Mouse (Mus musculus) bone marrow macrophage, adult 2 months (primary cell): Measurements from ENCODE around the gene Taz. TPM values are rescaled to one million over a fixed set of nuclear protein-coding genes. Genes with fewer than 3 reads are reported as not detected.

ENCODE experiments used
- H3K27ac ChIP-seq: 2 replicates; pipeline ENCODE4 v1.5.1; 2012; ENCODE audit warnings: low read depth, low read length; ENCODE audit not compliant: insufficient read depth
- H3K4me1 ChIP-seq: 2 replicates; pipeline ENCODE4 v1.6.1; 2012; ENCODE audit warnings: low read length; ENCODE audit not compliant: control insufficient read depth, insufficient read depth
- H3K4me3 ChIP-seq: 2 replicates; pipeline ENCODE4 v1.5.1; 2012; ENCODE audit warnings: mild to moderate bottlenecking, low read length, moderate library complexity; ENCODE audit not compliant: insufficient read depth
- CTCF ChIP-seq: IDR thresholded peaks from 2 replicates; pipeline ENCODE4 v1.5.1; 2012; ENCODE audit warnings: low read depth, mild to moderate bottlenecking, low read length, moderate library complexity
- POLR2A ChIP-seq: IDR thresholded peaks from 2 replicates; pipeline ENCODE4 v1.6.1; 2012; ENCODE audit warnings: mild to moderate bottlenecking, low read depth, low read length, borderline replicate concordance
- polyA plus RNA-seq: library from polyadenylated mRNA; stranded (reverse); fragments of >200 nt; gene quantifications from 2 replicates; pipeline ENCODE4 v1.2.4, GENCODE M21; 2012; ENCODE audit not compliant: missing spikeins, insufficient read depth, insufficient read length

Taz gene
- 74.6 and 79.4 TPM in 2 replicates for polyA plus RNA-seq

GRCm38 (mm10) chrX:74281732-74282394, at the start of gene Taz, which contains the start of gene Dnase1l1:
Taz (plus strand) TSS chrX:74281912.
Dnase1l1 (minus strand) TSS chrX:74282337.
- Histone ChIP-seq H3K27ac (peak within 1 kb of the TSS; percentile 90), H3K4me3 (peak within 1 kb of the TSS; percentile 82), H3K4me1 (peaks cover 16% of the 10 kb centered on the region)
- TF ChIP-seq CTCF (no peak), POLR2A (no peak)

- TF ChIP-seq CTCF (no peak), POLR2A (no peak)
- Histone ChIP-seq H3K4me3 (no peak overlapping the region), H3K27ac (no peak overlapping the region), H3K4me1 (no peaks in the 10 kb centered on the region)
These were observed 48.5 kb upstream of the Taz start for GRCm38 (mm10) chrX:74233196-74233595.

GRCm38 (mm10) chrX:74240332-74240731, 41.4 kb upstream of the Taz start:
- H3K4me3 ChIP-seq, result no peak overlapping the region
- no peak overlapping the region for H3K27ac ChIP-seq
- TF ChIP-seq POLR2A, result no peak
- TF ChIP-seq CTCF, result no peak
- peaks cover 25% of the 10 kb centered on the region for H3K4me1 ChIP-seq

- Histone ChIP-seq H3K4me3 (peak overlapping the region; percentile 37; the same call in 1 of the 2 replicates), H3K4me1 (peaks cover 29% of the 10 kb centered on the region), H3K27ac (peak overlapping the region; percentile 96)
- TF ChIP-seq POLR2A, result no peak
- TF ChIP-seq CTCF, result no peak
These were observed 38.3 kb upstream of the Taz start for GRCm38 (mm10) chrX:74243396-74243795.

GRCm38 (mm10) chrX:74243807-74244206, 37.9 kb upstream of the Taz start:
- Histone ChIP-seq H3K4me3 (peak overlapping the region; percentile 65; the same call in 1 of the 2 replicates), H3K4me1 (peaks cover 29% of the 10 kb centered on the region), H3K27ac (peak overlapping the region; percentile 96)
- TF ChIP-seq CTCF, result no peak
- no peak for TF ChIP-seq POLR2A

GRCm38 (mm10) chrX:74244614-74245083, 37.1 kb upstream of the Taz start:
- no peak for TF ChIP-seq CTCF
- no peak for TF ChIP-seq POLR2A
- peak overlapping the region; percentile 96 for H3K27ac ChIP-seq
- H3K4me3 ChIP-seq, result peak overlapping the region; percentile 65
- H3K4me1 ChIP-seq, result peaks cover 32% of the 10 kb centered on the region

GRCm38 (mm10) chrX:74245107-74245506, 36.6 kb upstream of the Taz start:
- Histone ChIP-seq H3K4me3 (peak overlapping the region; percentile 65), H3K27ac (peak overlapping the region; percentile 73), H3K4me1 (peaks cover 34% of the 10 kb centered on the region)
- TF ChIP-seq POLR2A (no peak), CTCF (no peak)

GRCm38 (mm10) chrX:74245687-74246086, 36.0 kb upstream of the Taz start:
- peak overlapping the region; percentile 65 for H3K4me3 ChIP-seq

GRCm38 (mm10) chrX:74246213-74246681, 35.5 kb upstream of the Taz start:
- TF ChIP-seq POLR2A, result peak; percentile 95
- no peak for TF ChIP-seq CTCF
- Histone ChIP-seq H3K4me1 (peaks cover 32% of the 10 kb centered on the region), H3K27ac (peak overlapping the region; percentile 73), H3K4me3 (peak overlapping the region; percentile 67)

More at GRCm38 (mm10) chrX:74245687-74246086, 36.0 kb upstream of the Taz start:
- H3K27ac ChIP-seq, result peak overlapping the region; percentile 73
- no peak for TF ChIP-seq POLR2A
- no peak for TF ChIP-seq CTCF
- peaks cover 36% of the 10 kb centered on the region for H3K4me1 ChIP-seq

- H3K4me3 ChIP-seq, result peak overlapping the region; percentile 67
- peak overlapping the region; percentile 81 for H3K27ac ChIP-seq
- peaks cover 29% of the 10 kb centered on the region for H3K4me1 ChIP-seq
- no peak for TF ChIP-seq POLR2A
- TF ChIP-seq CTCF, result no peak
These were observed 35.0 kb upstream of the Taz start for GRCm38 (mm10) chrX:74246693-74247092.
